Mouse (Mus musculus) G1E (cell line): Measurements from ENCODE around the gene Sdk1.

Experiments
- CTCF ChIP-seq: IDR thresholded peaks from 2 replicates; pipeline ENCODE4 v1.5.1; 2012; ENCODE audit warnings: low read depth, low read length, inconsistent platforms, mixed read lengths
- GATA2 ChIP-seq: IDR thresholded peaks from 2 replicates; pipeline ENCODE4 v1.6.1; 2012; ENCODE audit warnings: low read depth, low read length, inconsistent platforms, borderline replicate concordance
- POLR2AphosphoS5 ChIP-seq: IDR thresholded peaks from 2 replicates; pipeline ENCODE4 v1.6.1; 2012; ENCODE audit warnings: low read depth, low read length, inconsistent platforms; ENCODE audit not compliant: insufficient replicate concordance

GRCm38 (mm10) chr5:142036536-142036935 is 795.2 kb downstream of the Sdk1 start:
- no peak for TF ChIP-seq CTCF
- no peak for TF ChIP-seq POLR2AphosphoS5
- TF ChIP-seq GATA2: no peak
